Mouse (Mus musculus): ENCODE results near the gene Aph1c.

DNA sequence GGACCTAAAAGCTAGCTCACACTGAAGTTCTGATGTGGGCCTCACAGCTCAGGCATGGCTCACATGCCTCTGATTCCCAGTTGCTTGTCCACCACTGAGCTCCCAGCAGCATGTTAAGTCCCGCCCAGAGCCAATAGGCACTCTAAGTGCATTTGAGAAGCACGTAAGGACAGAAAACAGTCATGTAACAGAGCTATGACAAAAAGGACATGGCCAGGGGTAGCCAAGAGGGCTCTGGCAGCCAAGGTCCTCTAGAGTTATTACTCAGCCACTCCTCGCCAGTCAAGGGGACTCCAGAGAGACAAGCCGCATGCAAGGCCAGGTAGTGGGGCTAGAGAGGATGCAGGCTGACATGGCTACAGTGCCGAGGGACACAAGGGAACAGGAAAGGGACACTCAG, 25.0 kb upstream of the Aph1c start:
- no peak for TF ChIP-seq CTCF (IDR thresholded peaks at IDR 0.05; ENCODE audit: low read depth, low read length)
- TF ChIP-seq POLR2A (IDR thresholded peaks at IDR 0.05; ENCODE audit: borderline replicate concordance, low read depth, low read length): no peak
